Mouse (Mus musculus) olfactory bulb, adult 2 months (tissue): ENCODE results near the gene Rbm17.

Experiments used
- CTCF ChIP-seq: fragments of 200-500 bp; IDR thresholded peaks from 2 replicates; pipeline ENCODE4 v1.5.1; 2012; ENCODE audit warnings: low read depth, mild to moderate bottlenecking, low read length, moderate library complexity; ENCODE audit not compliant: insufficient read depth
- POLR2A ChIP-seq: fragments of 200-500 bp; IDR thresholded peaks from 2 replicates; pipeline ENCODE4 v1.6.1; 2012; ENCODE audit warnings: mild to moderate bottlenecking, low read depth, low read length, moderate library complexity; ENCODE audit not compliant: insufficient read depth

DNA sequence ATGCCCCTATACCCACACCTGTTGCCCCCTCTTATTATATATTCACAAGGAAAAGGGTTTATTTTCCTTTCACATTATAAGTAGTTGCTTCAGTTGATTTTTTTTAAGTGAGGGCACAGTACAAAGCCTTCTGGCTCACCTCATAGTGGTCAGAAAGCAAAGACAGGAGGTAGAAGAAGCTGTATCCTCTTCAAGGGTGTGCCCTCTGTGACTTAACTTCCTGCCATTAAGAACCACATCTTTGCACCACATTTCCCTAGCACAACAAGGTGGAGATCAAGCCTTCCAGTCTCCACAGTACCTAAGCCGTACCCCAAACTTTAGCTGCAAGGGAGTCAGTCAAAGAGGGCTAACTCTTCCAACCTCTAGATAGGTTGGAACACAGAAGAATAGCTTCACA lies 61.8 kb downstream of the Rbm17 start:
- TF ChIP-seq CTCF, result no peak
- TF ChIP-seq POLR2A, result no peak
